Mouse (Mus musculus): ENCODE data around the gene Atp8b4. TPM values are rescaled to one million over a fixed set of nuclear protein-coding genes. Genes with fewer than 3 reads are reported as not detected.

The Atp8b4 gene
- polyA plus RNA-seq, 1 experiment = not detected

DNA sequence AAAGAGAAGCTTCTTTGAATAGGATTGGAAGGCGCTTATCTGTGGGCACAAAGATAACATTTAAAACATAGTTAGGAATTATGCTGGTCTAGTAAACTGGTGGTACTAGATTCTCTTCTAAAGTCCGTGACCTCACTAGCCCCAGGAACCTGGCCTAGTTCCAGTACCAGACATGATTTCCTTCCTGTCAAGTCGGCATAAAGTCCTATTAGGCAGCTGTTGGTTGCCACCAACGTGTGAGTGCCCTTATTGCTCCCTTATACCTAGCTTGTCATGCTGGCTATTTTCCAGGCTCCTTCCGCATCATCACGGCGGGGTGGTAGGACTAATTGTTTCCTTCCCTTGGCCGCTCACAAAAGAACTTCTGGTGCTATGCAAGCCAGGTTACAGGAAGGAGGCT is 21.6 kb upstream of the Atp8b4 start:
- H3K4me1 ChIP-seq (ENCODE audit: control insufficient read depth, insufficient read depth, low read length) = no peaks in the 10 kb centered on the region
- no peak for TF ChIP-seq CTCF (IDR thresholded peaks at IDR 0.05; ENCODE audit: extremely low read depth, insufficient read depth, low read length)
- H3K4me3 ChIP-seq (ENCODE audit: insufficient read depth, low read length) = no peak overlapping the region
- H3K27ac ChIP-seq (ENCODE audit: insufficient read depth, low read length) = no peak overlapping the region

DNA sequence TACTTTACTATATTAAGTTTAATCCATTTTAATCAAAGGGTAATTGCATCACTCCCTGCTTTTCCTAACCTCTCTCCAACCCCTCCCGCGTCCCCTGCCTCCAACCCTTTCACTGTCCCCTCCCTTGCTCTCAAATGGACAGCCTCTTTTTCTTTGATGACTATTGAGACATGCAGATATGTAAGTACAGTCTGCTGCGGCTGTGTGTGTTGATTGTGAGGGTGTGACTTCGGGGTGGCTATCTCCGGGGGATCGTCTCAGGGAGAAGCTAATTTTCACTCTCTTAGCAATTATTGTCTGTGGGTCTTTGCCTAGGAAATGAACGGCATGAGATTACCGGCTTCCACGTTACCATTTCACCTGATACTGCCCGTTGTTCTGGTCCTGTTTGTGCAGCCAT is 21.0 kb upstream of the Atp8b4 start:
- Histone ChIP-seq H3K27ac (ENCODE audit: insufficient read depth, low read length) (no peak overlapping the region), H3K4me3 (ENCODE audit: insufficient read depth, low read length) (no peak overlapping the region), H3K4me1 (ENCODE audit: control insufficient read depth, insufficient read depth, low read length) (no peaks in the 10 kb centered on the region)
- TF ChIP-seq POLR2A (IDR thresholded peaks at IDR 0.05; ENCODE audit: extremely low read depth, insufficient read depth, low read length) (no peak), CTCF (IDR thresholded peaks at IDR 0.05; ENCODE audit: extremely low read depth, insufficient read depth, low read length) (no peak)

- TF ChIP-seq POLR2A (IDR thresholded peaks at IDR 0.05; ENCODE audit: extremely low read depth, insufficient read depth, low read length) (no peak), CTCF (IDR thresholded peaks at IDR 0.05; ENCODE audit: extremely low read depth, insufficient read depth, low read length) (peak; percentile 69; the same call in 1 of the 2 replicates)
- Histone ChIP-seq H3K4me1 (ENCODE audit: control insufficient read depth, insufficient read depth, low read length) (no peaks in the 10 kb centered on the region), H3K4me3 (ENCODE audit: insufficient read depth, low read length) (no peak overlapping the region), H3K27ac (ENCODE audit: insufficient read depth, low read length) (no peak overlapping the region)
Measured at GRCm38 (mm10) chr2:126520828-126521227, 20.4 kb upstream of the Atp8b4 start.

DNA sequence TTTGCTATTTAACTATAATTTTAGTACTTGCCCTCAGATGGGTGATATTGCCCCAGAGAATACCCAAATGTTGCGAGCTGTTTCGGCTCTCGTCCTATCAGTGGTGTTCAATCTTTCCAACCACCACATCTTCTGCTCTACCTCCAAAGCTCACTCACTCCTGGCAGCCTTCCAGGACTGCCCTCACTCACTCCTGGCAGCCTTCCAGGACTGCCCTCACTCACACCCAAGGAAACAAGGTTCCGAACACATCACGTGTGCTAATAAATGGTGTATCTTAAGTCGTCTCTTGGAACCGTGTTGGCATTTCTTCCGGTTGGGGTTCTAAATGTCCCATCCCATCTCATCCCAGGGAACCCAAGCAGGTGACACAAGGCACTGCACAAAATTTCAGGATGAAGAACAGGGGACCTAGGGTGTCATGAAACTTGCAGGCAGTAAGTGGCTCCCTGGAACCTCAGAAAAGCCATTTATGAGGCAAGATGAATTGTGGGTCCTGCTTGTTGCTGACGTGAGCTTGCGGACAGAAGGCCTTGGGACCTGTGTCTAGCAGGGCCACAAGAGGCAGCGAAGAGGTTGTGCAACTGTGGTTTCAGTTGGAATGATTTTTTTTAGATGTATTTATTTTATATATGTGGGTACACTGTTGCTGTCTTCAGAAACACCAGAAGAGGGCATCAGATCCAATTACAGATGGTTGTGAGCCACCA is 19.6 kb upstream of the Atp8b4 start:
- Histone ChIP-seq H3K4me3 (ENCODE audit: insufficient read depth, low read length) (no peak overlapping the region), H3K4me1 (ENCODE audit: control insufficient read depth, insufficient read depth, low read length) (no peaks in the 10 kb centered on the region), H3K27ac (ENCODE audit: insufficient read depth, low read length) (no peak overlapping the region)
- TF ChIP-seq CTCF (IDR thresholded peaks at IDR 0.05; ENCODE audit: extremely low read depth, insufficient read depth, low read length) (no peak), POLR2A (IDR thresholded peaks at IDR 0.05; ENCODE audit: extremely low read depth, insufficient read depth, low read length) (no peak)

DNA sequence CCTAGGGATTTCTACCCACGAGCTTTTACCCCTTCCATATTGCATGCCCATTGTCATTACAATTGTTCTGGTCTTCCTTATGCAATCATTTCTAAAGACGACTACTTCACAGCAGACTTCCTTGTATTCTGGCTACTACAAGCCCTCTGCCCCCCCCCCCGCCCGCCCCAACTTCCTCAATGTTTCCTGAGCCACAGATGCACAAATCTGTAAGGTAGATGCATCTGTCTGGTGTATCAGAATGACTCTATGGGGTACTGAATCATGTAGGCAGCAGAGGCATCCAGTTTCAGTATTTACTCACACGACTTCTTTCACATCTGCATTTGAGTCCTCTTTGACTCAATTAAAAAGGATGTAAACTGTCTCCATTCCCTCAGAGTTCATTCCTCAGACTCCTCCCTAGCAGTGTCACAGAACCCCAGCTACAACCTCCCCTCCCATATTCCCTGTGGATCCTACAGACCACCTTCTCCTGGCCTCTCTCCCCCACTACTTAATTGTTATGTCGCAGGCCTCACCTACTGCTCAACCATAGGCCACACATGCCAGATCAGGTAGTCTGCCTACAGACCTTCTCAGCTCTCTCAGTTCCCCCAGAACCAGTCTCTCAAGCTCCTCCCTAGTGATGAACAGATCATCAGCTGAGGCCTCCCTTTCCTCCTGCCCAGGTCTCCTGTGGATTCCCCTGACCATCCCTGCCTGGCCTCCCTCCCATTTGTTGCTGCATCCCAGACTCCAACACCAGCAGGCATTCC is 14.8 kb upstream of the Atp8b4 start:
- Histone ChIP-seq H3K4me3 (ENCODE audit: insufficient read depth, low read length) (no peak overlapping the region), H3K4me1 (ENCODE audit: control insufficient read depth, insufficient read depth, low read length) (no peaks in the 10 kb centered on the region), H3K27ac (ENCODE audit: insufficient read depth, low read length) (no peak overlapping the region)
- TF ChIP-seq CTCF (IDR thresholded peaks at IDR 0.05; ENCODE audit: extremely low read depth, insufficient read depth, low read length) = no peak
- TF ChIP-seq POLR2A (IDR thresholded peaks at IDR 0.05; ENCODE audit: extremely low read depth, insufficient read depth, low read length) = no peak

GRCm38 (mm10) chr2:126508228-126508627 is 7.8 kb upstream of the Atp8b4 start:
- no peaks in the 10 kb centered on the region for H3K4me1 ChIP-seq (ENCODE audit: control insufficient read depth, insufficient read depth, low read length)

DNA sequence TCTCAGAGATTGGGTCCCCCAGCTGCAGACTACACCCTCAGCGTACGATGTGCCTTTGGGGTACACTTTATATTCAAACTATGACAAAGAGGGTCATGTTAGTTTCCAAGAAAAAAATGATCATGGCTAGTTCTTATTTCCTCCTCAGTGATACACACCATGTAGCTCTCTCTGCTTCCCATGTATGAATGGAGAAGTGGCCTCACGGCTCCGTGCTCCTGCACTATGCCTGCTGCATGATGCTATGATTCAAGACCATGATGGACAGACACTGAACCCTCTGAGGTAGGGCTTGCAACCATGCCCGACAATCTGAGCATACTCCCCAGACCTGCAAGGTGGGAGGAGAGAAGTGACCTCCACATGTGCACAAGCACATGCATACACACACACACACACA is 7.0 kb upstream of the Atp8b4 start:
- Histone ChIP-seq H3K4me1 (ENCODE audit: control insufficient read depth, insufficient read depth, low read length) (no peaks in the 10 kb centered on the region), H3K4me3 (ENCODE audit: insufficient read depth, low read length) (no peak overlapping the region), H3K27ac (ENCODE audit: insufficient read depth, low read length) (no peak overlapping the region)
- no peak for TF ChIP-seq CTCF (IDR thresholded peaks at IDR 0.05; ENCODE audit: extremely low read depth, insufficient read depth, low read length)
- no peak for TF ChIP-seq POLR2A (IDR thresholded peaks at IDR 0.05; ENCODE audit: extremely low read depth, insufficient read depth, low read length)

More at GRCm38 (mm10) chr2:126508228-126508627, 7.8 kb upstream of the Atp8b4 start:
- Histone ChIP-seq H3K4me3 (ENCODE audit: insufficient read depth, low read length) (no peak overlapping the region), H3K27ac (ENCODE audit: insufficient read depth, low read length) (no peak overlapping the region)
- no peak for TF ChIP-seq CTCF (IDR thresholded peaks at IDR 0.05; ENCODE audit: extremely low read depth, insufficient read depth, low read length)

DNA sequence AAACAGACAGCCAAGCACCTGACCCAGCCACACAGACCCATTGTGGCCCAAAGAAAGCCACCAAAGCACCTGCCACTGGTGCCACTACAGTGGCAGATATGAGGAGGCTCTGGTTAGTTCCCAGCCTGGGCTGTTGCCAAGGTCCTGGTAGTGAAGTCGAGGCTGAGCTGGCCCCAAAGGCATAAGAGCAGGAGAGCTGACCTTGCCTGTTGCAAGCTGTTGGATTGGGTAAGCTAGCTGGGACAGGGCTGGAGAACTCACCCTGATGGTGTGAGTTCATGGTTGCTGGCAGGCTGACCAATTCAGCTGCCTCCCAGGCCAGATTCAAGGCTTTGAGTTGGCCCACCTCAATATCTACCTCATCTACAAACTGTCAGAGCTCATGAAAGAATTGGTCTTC is 4.7 kb upstream of the Atp8b4 start:
- H3K4me1 ChIP-seq (ENCODE audit: control insufficient read depth, insufficient read depth, low read length) = no peaks in the 10 kb centered on the region
- TF ChIP-seq CTCF (IDR thresholded peaks at IDR 0.05; ENCODE audit: extremely low read depth, insufficient read depth, low read length) (no peak), POLR2A (IDR thresholded peaks at IDR 0.05; ENCODE audit: extremely low read depth, insufficient read depth, low read length) (no peak)
- H3K4me3 ChIP-seq (ENCODE audit: insufficient read depth, low read length) = no peak overlapping the region
- no peak overlapping the region for H3K27ac ChIP-seq (ENCODE audit: insufficient read depth, low read length)

DNA sequence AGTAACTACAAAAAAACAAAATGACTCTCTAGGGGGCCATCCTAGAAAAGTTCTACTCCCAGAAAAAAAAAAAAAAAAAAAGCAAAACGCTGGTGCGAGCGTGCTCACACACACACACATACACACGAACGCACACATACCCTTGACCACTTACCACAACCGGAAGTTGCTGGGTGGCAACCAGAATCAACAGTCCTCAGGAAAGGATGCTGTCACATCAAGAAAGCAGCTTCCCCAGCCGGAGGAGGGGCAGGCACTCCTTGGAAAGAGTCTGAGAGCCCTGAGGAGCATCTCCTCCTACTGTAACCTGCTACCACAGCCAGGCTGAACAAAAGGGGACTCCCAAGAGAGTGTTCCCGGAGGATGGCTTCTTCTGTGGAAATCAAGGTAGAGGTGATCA is 744 bp downstream of the Atp8b4 start:
- TF ChIP-seq CTCF (IDR thresholded peaks at IDR 0.05; ENCODE audit: extremely low read depth, insufficient read depth, low read length) (no peak), POLR2A (IDR thresholded peaks at IDR 0.05; ENCODE audit: extremely low read depth, insufficient read depth, low read length) (no peak)
- H3K27ac ChIP-seq (ENCODE audit: insufficient read depth, low read length) = no peak overlapping the region
- no peak overlapping the region for H3K4me3 ChIP-seq (ENCODE audit: insufficient read depth, low read length)
- H3K4me1 ChIP-seq (ENCODE audit: control insufficient read depth, insufficient read depth, low read length) = no peaks in the 10 kb centered on the region
